Mouse (Mus musculus): ENCODE results near the gene Tuba8. TPM values are rescaled to one million over a fixed set of nuclear protein-coding genes. Genes with fewer than 3 reads are reported as not detected.

Tuba8 gene
- polyA plus RNA-seq, 1 experiment from 2014 or later: 0.04 TPM

DNA sequence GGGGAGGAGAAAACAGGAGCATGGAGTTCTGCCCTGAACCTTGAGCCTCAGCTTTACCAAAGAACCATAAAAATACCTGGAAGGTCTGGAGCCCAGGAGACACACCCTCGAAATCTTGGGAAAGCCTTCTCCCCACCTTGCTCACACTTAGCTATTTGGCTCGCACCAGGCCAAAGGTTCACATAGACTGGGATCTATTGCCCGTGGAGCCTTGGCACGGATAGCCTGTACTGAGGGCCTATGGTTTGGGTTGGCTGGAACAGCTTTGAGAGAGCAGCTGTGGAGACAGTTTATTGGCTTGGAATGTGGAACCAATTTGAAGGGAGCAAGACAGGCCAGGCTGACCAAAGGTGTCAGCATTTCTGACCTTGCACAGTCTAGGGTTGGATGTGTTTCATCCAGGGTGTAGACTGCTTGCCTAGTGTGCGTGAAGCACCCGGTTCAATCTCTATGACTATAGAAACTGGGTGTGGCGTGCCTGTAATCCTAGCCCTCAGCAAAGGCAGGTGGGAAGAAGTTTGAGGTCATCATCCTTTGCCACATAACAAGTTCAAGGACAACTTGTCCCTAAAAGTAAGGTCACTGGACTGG lies 33.3 kb upstream of the Tuba8 start:
- no peaks in the 10 kb centered on the region for H3K27me3 ChIP-seq
- ChIA-PET CTCF (interaction anchor here (1.2 to 2.4 kb wide), 7 partner anchors 26 to 273 kb away, joined by 3 to 8 read pairs (median 6); no protein-coding TSS in a partner anchor), POLR2A (interaction anchor here (0.9 kb wide), 1 partner anchor 30 kb away, joined by 4 read pairs; no protein-coding TSS in a partner anchor)
- DNase-seq (ENCODE audit: low read depth, low spot score) (no peak), ATAC-seq (no peak)
- no peak for TF ChIP-seq CTCF (IDR thresholded peaks at IDR 0.05)
- in situ Hi-C loops (cut with MboI; ENCODE audit: low pct_unique_long_range_greater_than_20kb): loop anchor here (5.0 kb wide), 3 partner anchors 45 to 280 kb away; partner anchors contain the start of gene Mical3

DNA sequence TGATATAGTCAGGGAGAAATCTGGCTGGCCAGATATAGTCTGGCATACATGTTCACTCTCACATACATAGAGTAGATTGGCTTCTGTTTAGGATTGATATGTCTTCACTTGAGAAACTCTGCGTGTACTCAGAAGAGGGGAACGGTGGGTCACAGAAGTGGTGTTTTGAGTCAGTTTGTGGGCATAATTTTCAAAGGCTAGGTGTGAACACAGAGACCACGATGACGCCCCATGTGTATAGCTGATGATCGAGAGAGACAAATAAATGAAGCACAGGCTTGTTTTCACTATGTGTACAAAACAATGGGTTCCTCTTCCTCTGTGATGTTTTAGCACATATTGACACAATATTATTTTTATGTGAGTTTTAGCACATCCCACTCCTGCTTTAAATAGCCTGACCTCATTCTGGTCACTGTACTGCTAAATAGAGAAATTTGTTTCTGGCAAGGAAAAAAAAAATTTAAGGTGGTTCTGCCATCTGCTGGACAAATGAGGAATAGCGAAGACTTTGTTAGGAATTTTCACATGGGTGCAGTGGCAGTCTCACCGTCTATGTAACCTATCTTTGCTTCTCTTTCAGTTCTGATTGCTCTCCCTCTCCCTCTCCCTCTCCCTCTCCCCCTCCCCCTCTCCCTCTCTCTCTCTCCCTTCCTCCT lies 31.7 kb upstream of the Tuba8 start:
- ChIA-PET POLR2A (interaction anchor here (0.7 to 0.8 kb wide), 2 partner anchors 32 to 46 kb away, joined by 3 read pairs; no protein-coding TSS in a partner anchor), CTCF (interaction anchor here (0.7 to 2.2 kb wide), 17 partner anchors 28 to 281 kb away, joined by 3 to 8 read pairs (median 3); no protein-coding TSS in a partner anchor)
- DNase-seq (ENCODE audit: low read depth, low spot score) (peak; percentile 46), ATAC-seq (no peak)
- in situ Hi-C loops (cut with MboI; ENCODE audit: low pct_unique_long_range_greater_than_20kb): loop anchor here (5.0 kb wide), 3 partner anchors 47 to 282 kb away; partner anchors contain the start of gene Mical3
- no peaks in the 10 kb centered on the region for H3K27me3 ChIP-seq
- no peak for TF ChIP-seq CTCF (IDR thresholded peaks at IDR 0.05)

DNA sequence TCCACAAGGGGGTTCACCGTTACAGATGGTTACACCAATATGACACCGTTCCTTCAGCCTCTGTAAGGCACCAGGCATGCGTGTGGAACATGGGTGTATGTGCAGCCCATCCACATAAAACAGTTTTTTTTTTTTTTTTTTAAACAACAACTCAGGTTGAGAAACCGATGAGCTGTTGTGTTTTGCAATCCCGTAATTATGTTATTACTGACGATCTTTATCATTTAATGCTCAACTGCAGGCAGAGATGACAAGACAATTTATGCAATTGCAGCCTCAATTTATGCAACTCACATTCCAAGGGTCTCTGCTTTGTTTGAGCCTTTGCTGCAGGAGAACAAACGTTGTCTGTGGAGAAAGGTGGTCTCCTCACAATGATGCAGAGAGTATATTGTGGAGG lies 30.6 kb upstream of the Tuba8 start:
- ChIA-PET CTCF (interaction anchor here (1.0 to 1.7 kb wide), 4 partner anchors 14 to 203 kb away, joined by 3 to 4 read pairs (median 4); no protein-coding TSS in a partner anchor), POLR2A (no interaction called here)
- no peak for DNase-seq (ENCODE audit: low read depth, low spot score)
- in situ Hi-C loops (cut with MboI; ENCODE audit: low pct_unique_long_range_greater_than_20kb): loop anchor here (5.0 kb wide), 3 partner anchors 48 to 283 kb away; partner anchors contain the start of gene Mical3
- H3K27me3 ChIP-seq: no peaks in the 10 kb centered on the region
- no peak for TF ChIP-seq CTCF (IDR thresholded peaks at IDR 0.05)
- ATAC-seq: no peak

DNA sequence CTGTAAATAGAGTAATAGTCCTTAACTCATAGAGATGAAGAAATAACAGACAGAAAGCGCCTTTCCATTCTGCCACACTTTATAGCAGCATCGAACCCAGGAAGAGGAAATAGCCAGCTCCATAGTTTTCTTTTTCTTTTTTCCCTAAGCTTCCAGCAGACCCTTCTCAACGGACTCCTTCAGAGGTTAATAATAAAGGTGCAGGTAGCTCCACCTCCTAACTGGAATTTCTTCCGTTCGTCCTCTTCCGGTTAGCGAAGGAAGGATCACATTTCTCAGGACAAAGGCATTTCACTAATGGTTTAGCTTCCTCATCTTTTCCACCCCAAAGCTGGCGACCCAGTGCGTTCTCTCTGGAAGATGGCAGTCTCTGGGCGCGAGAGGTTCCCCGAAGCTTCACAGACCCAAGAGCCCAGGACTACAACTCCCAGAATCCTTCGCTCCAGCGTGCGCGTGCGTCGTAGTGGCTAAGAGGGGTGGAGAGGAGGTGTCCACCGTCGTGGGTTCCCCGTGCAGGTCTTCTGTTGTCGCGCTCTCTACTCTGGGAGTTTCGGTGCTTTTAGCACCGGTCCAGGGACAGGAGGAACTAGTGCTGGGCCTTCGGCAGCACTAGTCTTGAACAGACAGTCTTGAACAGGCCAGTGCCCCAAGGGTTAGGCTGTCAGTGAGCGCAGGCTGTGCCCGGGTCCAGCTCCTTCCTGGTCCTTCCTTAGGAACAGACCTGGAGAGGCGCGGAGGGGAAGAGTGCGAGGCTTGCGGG lies 26.9 kb upstream of the Tuba8 start, which contains the start of gene Pex26:
Gene Pex26 (plus strand): TSS at position 254 of the 760 bp plus-strand sequence.
- DNase-seq (ENCODE audit: low read depth, low spot score) (peak; percentile 47), ATAC-seq (peak; percentile 87)
- ChIA-PET POLR2A (interaction anchor here (0.6 to 0.9 kb wide), 2 partner anchors 213 to 1302 kb away, joined by 3 read pairs; no protein-coding TSS in a partner anchor), CTCF (interaction anchor here (1.2 to 2.2 kb wide), 3 partner anchors 9 to 203 kb away, joined by 3 to 6 read pairs (median 4); no protein-coding TSS in a partner anchor)
- H3K27me3 ChIP-seq: no peaks in the 10 kb centered on the region
- in situ Hi-C loops (cut with MboI; ENCODE audit: low pct_unique_long_range_greater_than_20kb): no loop called here
- TF ChIP-seq CTCF (IDR thresholded peaks at IDR 0.05): no peak

DNA sequence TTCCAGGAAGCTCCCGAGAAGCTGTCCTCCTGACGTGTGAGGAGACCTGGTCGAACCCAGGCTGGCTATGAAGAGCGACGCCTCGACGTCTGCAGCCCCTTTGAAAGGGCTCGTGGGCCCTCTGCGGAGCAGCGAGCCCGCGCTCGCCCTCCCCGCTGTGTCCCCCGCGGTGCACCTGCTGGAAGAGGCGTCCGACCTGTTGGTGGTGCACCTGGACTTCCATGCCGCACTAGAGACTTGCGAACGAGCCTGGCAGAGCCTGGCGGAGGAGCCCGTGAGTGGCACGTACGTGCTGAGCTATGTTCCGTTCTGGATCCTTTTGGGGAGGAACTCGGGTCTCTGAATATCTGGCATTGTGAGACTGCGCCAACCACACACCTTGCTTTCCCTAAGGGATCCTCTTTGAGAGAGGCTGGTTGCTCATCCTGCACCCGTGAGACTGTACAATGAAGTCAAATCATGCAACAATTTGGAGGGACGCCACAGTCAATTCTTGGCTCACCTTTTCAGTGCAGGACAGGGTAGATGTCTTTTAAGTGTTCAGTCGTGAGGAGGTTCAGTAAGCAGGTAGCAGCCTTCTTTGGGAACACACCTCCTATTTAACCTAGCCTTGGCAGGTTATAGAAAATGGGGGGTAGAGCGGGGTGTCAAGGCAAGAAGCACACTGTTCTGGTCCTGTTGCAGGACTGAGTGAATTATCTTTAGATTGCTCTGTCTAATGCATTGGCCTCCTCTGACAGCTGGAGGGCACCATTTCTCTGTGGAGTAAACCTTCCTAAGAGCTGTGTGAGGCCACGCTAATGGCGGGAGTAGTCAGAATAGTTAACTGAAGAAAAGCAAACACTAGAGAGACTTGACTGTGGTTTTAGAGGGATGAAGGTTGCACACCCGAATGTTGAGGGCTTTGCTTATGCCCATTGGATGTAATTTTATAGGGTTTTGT lies 26.0 kb upstream of the Tuba8 start:
- no peaks in the 10 kb centered on the region for H3K27me3 ChIP-seq
- POLR2A ChIA-PET: interaction anchor here (0.6 to 0.9 kb wide), 3 partner anchors 214 to 1303 kb away, joined by 3 read pairs; no protein-coding TSS in a partner anchor
- no peak for TF ChIP-seq CTCF (IDR thresholded peaks at IDR 0.05)
- DNase-seq (ENCODE audit: low read depth, low spot score) (no peak), ATAC-seq (peak; percentile 60)
- in situ Hi-C loops (cut with MboI; ENCODE audit: low pct_unique_long_range_greater_than_20kb): loop anchor here (5.0 kb wide), 3 partner anchors 83 to 353 kb away; no protein-coding TSS in a partner anchor
- CTCF ChIA-PET: interaction anchor here (0.8 to 2.2 kb wide), 5 partner anchors 8 to 204 kb away, joined by 3 to 6 read pairs (median 4); partner anchors contain the start of gene Mical3

DNA sequence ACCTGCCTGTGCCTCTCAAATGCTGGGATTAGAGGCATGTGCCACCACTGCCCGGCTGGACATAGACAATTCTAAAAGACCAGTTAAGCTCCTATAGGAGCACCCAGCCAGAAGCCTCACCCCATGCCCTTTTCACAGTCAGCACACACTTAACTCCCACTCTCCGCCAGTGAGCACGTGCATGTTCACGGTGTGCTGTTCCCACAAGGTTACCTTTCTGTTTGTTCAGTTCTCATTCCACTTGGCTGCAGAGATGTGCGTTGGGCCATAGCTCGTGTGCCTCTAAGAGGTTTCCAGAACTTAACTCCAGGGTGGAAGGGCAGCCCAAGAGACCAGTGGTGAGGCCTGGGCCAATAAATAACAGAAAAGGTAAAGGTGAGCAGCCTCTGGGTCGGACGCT lies 25.3 kb upstream of the Tuba8 start:
- no peak for DNase-seq (ENCODE audit: low read depth, low spot score)
- in situ Hi-C loops (cut with MboI; ENCODE audit: low pct_unique_long_range_greater_than_20kb): loop anchor here (5.0 kb wide), 3 partner anchors 82 to 352 kb away; no protein-coding TSS in a partner anchor
- ChIA-PET CTCF (interaction anchor here (0.8 to 1.5 kb wide), 2 partner anchors 13 to 55 kb away, joined by 3 to 4 read pairs; partner anchors contain the start of gene Mical3), POLR2A (no interaction called here)
- H3K27me3 ChIP-seq: no peaks in the 10 kb centered on the region
- no peak for ATAC-seq
- no peak for TF ChIP-seq CTCF (IDR thresholded peaks at IDR 0.05)

DNA sequence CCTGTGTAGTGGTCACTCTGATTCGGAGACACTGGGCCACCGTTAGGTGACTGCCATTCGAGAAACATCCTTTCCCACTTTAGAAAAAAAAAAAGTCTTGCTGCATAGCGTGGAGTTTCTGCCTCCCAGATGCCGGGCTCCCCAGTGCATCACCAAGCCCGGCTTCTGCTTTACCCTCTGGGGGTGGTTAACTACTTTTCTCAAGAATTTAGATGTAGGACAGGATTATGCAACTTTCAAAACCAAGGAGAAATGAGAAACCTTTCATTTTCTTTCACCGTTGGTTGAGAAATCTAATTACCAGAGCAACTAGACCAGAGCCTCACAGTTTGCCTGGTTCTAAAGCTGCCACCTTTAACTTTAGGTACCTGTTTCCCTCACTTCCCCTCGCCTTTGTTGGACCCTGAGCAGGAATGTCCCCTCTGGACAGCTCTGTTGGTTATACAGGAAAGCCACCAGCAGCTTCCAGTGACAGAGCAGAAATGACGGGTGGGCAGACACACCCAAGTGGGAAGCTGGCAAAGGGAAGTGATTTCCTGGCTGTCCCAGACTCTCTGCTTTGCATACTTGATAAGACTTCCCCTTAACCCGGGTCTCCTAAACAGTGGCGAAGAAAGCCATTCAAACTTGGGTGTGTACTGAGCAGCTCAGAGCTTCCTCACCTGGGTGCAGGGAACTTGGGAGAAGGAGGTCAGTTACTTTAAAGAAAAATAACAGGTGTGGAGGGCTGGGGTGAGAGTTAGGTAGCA lies 19.1 kb upstream of the Tuba8 start:
- in situ Hi-C loops (cut with MboI; ENCODE audit: low pct_unique_long_range_greater_than_20kb): no loop called here

DNA sequence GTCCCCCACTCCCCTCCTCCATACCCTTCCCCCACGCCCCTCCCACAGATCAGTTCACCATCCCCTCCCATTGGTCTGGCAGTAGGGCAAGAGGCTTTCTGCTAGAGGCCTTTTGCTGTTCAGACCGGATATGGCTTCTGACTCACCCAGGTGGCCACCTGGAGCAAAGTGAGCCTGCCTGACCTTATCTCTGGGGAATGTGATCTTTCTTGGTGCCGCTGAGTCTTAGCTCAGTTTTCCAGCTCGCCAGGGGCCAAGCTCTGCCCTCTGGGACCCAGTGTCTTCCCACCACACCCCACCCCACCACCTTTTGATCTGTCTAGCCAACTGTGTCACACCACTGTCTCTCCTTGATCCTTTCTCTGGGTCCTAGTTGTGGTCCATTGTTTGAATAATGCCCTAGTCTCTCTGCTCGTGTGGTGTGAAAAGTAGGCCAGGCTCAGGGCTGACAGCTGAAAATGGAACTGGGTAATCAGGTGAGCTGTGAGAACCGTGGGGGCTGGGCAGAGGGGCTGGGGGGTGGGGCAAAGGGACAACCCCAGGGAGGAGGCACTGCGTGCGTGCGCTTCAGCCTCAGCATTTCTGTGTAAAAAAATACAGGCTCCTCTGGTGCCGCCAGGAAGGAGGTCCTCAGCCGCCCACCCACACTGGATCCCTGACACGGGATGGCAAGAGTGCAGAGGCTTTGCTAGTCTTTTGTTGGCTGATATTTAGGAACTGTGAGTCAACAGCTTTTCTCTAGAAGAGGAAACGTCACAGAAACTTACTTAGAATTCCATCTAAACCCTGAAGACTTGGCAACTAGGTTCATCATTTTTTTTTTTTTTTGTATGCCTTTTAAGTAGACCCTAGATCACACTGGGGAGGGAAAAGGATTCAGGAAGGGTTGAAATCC lies 16.2 kb upstream of the Tuba8 start:
- TF ChIP-seq CTCF (IDR thresholded peaks at IDR 0.05): no peak
- CTCF ChIA-PET: no interaction called here
- DNase-seq (ENCODE audit: low read depth, low spot score): no peak
- POLR2A ChIA-PET: no interaction called here
- in situ Hi-C loops (cut with MboI; ENCODE audit: low pct_unique_long_range_greater_than_20kb): no loop called here
- no peaks in the 10 kb centered on the region for H3K27me3 ChIP-seq
- ATAC-seq: no peak

More for the DNA sequence above, 19.1 kb upstream of the Tuba8 start:
- ChIA-PET CTCF (interaction anchor here (2.0 kb wide), 1 partner anchor 8 kb away, joined by 4 read pairs; the partner anchor contains the start of gene Pex26), POLR2A (no interaction called here)
- no peak for TF ChIP-seq CTCF (IDR thresholded peaks at IDR 0.05)
- ATAC-seq (no peak), DNase-seq (ENCODE audit: low read depth, low spot score) (no peak)
- no peaks in the 10 kb centered on the region for H3K27me3 ChIP-seq
